Mouse (Mus musculus) cerebellum, postnatal 4 days (tissue): ENCODE data around the gene Ggta1.

Experiments used
- DNase-seq, 2 experiments: peaks; one replicate each; pipeline ENCODE4 v3.0.0; 2022; ENCODE audit warnings: low spot score in 2 of 2, mixed read lengths in 1 of 2

Gene Ggta1

DNA sequence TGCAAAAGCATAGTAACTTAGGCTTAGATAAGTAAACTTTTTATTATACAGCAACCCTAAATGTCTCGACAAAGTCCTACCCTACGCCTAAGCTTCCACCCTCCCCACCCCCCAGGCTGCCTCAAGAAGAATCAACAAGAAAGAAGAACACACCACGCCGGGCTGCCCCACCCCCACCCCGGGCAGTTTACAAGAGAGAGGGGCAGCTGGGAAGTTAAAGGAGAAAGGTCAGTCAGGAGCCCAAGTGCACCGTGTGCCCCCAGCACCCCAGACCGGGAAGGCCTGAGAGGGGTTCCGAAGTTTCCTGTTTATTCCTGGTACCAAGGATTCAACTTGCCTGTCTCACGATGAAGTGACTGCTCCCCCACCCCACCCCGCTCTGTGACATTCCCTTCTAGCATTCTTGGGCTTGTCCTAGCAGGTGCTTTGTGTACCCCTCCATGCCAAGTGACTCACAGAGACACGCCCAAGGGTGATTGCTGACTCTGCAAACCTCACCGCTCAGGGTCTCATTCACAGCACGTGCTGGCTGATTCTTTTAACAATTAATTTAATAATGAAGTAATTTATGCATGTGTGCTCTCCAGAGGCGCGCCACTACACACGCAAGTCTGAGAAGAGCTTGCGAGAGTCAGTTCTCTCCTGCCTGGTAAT, 27.6 kb upstream of the Ggta1 start:
- DNase-seq = no peak

DNA sequence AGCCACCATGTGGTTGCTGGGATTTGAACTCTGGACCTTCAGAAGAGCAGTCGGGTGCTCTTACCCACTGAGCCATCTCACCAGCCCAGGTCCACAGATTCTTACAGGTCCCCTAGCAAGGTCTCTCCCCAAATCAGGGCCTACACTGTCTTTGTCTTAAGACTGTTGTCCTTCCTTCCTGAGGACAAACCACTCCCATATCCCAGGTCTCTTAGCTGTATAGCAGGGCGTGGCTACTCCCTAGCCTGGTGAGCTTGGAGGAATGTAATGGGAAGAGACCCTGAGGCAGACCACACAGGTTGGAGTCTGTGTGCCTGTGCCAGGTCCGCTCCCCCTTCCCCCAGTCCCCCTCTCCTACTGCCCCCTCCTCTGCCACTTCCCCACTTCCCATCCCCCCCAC, 24.7 kb upstream of the Ggta1 start:
- DNase-seq = no peak

DNA sequence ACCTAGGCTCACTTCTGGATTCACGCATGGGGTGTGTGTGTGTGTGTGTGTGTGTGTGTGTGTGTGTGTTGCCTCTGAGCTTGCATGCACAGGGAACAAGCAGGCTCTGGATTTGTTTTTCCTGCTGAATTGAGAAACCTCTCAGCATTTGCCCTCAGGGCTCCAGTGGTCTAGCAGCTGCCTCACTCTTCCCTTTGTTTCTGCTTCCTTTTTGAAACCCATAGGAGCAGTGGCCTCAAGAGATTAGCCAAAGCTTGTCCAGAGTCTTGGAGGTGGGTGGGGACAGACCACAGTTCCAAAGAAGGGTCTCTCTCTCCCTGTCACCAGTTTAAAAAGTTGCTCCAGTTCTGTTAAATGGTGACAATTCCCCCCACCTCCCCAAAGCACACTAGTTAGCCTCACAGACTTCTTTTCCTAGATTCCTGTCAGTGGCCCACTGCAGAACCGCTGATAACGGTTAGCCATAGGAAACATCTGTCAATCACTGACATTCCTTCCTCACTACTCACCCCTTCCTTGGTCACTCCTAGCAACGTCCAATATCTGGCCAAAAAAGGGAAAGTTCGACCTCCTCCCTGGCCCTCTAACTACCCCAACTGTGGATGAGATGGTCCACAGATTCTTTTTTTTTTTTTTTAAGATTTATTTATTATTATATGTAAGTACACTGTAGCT, 24.1 kb upstream of the Ggta1 start:
- DNase-seq = no peak

DNA sequence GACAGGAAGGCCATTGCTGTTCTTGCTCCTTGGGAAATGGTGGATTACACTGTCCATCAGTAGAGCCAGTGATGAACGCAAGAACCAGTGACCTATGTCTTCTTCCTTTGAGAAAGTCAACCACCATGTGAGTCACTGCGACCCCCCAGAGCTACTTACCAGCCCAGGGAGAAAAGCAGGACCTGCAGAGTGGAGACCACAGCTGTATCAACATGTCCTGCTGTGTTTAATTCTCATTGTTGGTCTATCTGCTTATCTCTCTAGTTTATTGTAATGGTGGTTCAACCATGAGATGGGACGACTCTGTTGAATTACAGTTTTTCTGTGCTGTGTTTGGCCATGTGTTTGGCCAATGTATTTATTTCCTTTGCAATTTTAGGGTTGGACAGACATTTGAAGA, 21.1 kb upstream of the Ggta1 start:
- no peak for DNase-seq

DNA sequence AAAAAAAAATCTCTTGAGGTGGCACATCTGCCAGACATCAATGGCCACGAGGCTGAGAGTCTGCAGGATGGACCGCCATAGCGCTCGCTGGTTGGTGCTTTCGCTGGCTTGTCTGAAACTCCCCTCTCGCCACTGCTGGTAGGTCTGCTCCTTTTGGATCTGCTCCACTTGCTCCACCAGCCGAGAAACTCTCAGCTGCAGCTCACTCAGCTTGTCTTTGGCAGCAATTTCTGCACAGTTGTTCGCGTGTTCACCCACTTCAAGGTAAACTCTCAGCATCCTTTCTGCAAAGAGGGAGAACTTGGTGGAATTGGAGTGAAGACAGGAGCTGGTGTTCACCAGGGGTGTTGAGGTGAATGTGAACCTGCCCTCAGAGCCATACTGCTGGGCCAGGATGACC, 20.4 kb upstream of the Ggta1 start:
- no peak for DNase-seq

DNA sequence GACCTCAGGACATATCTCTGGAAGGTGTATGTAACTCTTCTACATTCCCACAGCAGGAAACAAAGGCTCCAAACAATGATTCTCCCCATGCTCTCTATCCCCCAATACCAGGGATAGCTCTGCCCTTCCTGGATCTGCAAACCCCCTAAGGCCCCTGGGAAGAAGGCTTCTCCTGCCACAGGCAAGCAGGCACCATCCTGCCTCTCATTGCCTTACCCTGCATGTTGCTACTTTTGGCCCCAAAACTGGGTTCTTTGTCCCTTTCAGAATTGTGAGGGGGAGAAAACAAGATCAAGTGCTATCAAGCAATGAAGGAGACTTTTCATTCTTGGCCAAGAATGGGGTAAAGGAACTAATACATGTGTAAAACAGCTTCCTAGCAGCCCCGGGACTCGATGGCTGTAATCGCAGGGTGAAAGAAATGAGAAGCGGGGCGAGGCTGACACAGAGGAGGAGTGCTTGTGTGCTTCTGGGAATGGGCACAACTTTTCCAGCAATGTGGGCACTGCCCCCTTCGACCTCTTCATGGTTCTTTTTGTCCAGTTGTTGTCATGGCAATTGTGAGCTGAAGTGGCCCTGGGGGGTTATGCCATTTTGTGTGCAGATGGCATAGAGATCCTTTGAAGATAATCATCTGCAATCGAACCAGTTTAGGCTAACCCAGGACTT, 18.4 kb upstream of the Ggta1 start:
- no peak for DNase-seq

DNA sequence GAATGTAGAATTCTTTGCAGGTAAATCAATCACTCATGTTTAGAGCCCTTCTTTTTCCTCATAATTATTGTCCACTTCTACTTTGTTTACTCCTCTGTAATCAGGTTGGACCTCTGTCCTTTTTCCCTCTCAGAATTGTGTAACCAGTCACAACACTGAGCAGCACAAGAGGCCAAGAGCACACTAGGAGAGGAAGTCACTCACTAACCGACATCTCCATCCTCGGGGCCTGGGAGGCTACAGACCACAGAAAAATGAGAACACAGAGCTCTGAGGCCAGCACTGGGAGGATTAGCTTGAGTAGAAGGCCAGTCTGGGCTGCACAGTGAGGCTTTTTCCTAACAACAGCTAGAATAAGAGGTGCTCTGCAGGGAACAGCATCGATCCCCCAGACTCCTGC, 17.0 kb upstream of the Ggta1 start:
- DNase-seq = no peak

DNA sequence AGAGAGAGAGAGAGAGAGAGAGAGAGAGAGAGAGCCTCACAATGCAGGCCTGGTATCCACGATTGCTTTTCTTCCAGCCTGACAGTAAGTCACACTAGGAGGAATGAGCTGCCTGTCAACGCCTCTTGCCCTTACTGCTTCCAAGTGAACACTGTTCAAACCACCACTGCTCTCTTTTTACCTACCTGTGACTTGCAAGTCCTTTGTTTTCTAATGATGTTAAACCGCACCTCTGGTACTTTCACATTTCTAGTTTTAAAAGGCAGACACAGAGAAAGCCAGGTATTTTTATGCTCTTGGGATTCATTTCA, 15.7 kb upstream of the Ggta1 start:
- no peak for DNase-seq

DNA sequence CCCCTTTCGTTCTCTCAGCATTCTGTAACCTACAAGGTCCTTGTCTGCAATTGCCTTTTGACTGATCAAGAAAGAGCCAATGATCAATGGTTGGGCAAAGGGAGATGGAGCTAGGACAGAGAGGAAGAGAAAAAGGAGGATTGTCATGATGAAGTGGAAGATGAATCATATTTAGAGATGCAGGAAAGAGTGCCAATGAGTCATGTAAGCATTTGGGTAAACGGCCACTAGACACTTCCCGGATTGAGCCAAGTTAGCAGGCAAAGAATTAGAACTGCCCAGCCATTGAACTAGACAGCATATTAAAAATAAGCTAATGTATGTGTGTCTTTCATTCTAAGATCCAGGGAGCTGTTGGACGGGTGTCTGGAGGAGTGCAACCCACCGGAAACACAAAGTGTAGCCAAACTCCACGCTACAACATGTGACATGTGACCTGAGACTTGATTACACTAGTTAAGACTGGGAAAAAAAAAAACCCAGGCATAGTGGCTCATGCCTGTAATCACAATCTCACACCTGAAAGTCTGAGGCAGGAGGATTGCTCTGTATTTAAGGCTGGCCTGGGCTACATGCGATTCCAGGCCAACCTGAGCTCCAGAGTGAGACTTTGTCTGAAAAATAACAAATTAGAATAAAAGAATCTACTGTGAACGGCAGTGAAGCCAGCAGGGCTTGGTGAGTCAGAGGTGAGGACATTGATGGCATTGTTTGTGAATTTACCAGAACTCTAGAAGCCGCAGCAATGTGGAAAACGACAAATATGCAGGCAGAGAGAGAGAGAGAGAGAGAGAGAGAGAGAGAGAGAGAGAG, 15.2 kb upstream of the Ggta1 start:
- DNase-seq = no peak

DNA sequence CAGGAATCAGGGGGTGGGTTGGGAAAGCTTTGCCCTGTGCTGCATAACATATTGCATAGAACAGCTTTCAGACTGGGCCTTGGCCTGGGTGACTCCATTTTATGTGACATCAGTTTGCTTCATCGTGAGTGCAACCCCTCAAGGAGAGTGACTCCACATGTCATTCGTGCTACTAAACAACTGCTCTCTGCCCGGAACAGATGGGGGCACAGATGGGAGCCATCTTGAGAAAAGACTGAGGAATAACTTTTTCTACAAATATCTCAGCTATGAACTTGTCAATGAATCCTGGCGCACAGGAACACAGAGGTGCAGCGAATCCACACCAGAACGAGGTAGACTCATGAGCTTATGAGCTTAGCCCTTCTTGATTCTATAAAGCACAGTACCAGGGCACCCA, 14.3 kb upstream of the Ggta1 start:
- DNase-seq = no peak

DNA sequence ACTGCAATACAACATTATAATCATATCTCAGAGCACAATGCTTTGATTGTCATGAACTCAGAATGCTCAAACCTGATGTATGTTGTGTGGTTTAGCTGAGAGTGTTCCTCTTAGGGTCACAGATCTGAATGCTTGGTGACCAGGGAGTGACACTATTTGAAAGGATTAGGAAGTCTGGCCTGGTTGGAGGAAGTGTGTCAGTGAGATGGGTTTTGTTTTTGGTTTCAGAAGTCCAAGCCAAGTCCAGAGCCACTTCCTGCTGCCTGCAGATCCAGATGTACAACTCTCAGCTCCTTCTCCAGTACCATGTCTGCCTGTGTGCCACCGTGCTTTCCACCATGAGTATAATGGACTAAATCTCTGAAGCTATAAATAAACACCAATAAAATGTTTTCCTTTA, 11.9 kb upstream of the Ggta1 start:
- no peak for DNase-seq

DNA sequence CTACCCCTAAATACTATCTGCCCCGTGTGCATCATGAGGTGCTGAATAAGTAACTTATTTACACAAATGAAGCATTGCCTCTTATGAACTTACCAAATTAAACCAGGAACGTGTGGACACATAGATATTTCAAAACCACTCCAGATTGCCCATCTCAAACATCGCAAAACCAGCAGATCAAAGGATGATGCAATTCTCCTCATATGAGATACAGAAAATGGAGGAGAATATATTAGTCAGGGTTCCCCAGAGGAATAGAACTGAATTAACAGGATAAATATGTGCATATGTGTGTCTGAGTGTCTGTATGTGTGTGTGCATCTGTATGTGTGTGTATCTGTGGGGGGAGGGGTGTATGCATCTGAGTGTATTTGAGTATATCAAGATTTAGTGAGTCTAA, 6.2 kb upstream of the Ggta1 start:
- DNase-seq = no peak

DNA sequence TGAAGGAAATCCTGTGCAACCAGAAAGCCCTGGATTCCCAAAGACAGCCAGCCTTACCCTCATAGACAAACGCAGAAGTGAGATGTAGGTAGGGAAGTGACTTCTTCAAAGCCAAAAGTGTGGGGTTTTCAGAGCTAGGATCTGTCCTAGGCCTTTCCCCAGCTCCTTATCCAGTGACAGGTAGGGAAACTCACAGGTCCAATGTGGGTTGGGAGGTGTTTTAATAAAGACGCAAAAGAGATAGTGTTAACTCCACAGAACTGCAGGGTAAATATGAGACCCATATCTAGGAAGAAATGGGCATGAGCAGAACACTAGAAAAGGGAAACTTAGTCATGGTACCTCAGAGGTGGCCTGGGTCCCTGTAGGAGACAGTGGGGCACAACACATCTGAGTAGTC, 5.2 kb upstream of the Ggta1 start:
- no peak for DNase-seq

DNA sequence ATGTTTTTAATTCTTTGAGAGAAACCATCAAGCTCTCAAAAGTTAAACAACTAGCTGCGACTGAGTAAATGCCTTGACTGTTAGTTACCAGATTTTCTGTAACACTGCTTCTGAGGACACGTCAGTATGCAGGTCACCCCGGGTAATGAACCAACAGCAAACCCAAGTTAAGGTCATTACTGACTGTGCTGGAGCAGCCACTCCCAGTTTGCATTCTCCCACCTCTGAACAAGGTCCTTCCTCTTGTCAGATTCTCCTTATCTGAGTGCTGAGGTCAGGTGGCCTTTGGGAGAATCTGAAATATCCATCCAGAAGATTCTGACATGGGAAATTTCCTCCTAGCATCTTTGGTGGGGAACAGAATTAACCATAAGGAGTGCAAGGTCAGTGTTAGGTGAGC, 4.8 kb upstream of the Ggta1 start:
- DNase-seq = no peak

DNA sequence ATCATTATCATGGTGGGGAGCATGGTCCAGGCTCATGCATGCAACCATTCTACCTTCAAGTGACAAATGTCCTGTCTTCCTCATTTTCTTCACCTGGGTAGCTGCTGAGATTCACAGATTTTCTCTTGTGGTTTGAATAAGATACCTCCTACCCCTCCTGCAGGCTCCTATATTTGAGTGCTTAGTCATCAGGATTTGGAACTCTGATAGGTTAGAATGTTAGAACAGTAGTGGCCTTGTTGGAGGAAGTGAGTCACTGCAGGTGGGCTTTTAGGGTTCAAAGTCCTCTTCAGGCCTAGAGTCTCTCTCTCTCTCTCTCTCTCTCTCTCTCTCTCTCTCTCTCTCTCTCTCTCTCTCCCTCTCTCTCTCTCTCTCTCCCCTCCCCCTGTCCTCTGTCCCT, 2.6 kb upstream of the Ggta1 start:
- DNase-seq = no peak

DNA sequence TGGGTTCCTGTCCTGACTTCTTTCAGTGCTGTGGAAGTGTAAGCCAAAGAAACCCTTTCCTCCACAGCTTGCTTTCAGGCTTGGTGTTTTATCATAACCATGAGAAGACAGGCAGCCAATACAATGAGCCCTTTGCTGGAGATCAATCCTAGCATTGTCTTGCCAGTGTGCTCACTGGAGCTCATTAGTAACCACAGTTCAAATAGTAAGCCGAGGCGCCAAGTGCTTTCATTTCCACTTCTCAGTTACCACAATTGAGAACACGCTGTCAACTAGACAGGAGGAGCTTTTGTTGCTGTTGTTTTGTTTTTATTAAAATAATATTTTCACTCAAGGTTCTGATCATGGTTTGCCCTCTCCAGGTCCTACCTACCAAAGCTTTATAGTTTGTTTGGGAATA, 1.5 kb upstream of the Ggta1 start:
- no peak for DNase-seq

DNA sequence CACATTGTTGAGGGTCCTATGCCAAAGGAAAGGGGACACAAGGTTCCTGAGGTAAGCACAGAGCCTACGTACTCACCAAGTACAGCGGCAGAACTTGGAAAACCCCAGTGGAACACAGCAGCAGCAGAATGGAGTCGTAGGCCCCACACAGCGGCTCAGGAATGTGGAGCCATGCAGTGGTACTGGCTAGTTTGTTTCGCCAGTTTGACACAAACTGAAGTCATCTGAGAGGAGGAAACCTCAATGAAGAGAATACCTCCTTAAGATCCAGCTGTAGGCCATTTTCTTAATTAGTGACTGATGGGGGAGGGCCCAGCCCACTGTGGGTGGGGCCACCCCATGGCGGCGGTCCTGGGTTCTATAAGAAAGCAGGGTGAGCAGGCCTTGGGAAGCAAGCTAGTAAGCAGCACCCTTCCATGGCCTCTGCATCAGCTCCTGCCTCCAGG, 1.1 kb upstream of the Ggta1 start:
- no peak for DNase-seq

DNA sequence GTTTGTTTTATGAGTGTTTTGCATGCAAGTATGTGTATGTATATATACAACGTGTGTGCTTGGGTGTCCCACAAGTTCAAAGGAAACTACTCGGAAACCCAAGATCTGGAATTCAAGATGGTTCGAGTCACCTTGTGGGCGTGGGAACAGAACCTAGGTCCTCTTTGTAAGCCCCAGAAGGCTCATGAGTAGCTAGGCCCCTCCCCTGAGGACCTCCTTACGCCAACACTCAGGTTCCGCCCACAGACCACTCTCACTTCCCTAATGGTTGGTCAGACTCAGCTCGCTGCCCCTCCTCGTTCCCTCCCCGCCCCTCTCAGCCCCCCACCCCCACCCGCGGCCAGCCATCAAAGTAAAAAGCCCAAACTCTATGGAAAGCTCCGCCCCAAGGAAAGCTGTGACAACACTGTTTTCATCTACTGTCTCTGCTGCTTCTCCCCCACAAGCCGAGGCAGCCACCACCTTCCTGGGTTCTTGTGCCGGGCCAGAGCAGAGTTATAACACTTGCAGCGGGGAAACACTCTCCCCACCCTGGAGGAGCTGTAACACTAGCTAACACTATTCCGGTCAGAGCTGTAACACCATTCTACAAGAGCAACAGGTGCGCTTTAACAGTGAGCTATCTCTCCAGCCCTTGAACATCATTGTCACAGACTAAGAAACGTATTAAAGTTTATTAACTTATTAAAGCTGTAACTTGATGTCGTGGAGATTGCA, 499 bp upstream of the Ggta1 start:
- no peak for DNase-seq

DNA sequence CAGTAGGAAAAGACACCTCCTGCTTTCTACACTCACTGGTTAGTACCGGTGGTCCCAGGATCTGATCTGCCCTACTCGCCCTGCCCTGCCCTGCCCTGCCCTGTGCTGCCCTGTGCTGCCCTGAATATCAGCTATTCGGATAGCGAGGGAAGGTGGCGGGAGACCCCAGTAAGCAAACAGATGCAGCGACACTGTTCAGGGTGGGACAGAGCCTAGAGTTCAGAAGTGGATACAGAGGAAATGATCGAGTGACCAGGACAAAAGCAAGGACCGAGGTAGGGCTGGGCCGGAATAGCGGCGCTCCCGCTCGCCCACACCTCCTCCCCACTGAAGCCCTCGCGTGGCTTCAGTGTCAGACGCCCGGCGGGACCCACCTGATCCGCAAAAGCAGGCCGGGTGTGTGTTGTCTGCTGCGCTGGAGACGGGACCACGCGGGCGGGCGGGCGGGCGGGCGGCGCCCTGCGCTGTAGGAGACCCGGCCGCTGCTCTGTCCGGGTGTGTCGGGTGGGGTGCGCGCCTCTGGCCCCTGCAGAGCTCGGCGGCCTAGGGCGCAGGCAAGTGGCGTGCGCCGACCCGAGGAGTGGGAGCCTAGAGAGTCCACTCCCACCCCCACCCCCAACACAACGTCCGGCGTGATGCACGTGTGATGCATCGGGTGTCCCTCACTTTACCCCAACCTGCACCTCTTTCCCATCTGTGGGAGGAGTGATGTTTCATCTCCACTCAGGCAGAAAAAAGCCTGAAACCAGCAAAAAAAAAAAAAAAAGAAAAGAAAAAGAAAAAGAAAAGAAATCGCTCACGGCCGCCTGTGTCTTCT, 852 bp downstream of the Ggta1 start:
- DNase-seq = no peak

DNA sequence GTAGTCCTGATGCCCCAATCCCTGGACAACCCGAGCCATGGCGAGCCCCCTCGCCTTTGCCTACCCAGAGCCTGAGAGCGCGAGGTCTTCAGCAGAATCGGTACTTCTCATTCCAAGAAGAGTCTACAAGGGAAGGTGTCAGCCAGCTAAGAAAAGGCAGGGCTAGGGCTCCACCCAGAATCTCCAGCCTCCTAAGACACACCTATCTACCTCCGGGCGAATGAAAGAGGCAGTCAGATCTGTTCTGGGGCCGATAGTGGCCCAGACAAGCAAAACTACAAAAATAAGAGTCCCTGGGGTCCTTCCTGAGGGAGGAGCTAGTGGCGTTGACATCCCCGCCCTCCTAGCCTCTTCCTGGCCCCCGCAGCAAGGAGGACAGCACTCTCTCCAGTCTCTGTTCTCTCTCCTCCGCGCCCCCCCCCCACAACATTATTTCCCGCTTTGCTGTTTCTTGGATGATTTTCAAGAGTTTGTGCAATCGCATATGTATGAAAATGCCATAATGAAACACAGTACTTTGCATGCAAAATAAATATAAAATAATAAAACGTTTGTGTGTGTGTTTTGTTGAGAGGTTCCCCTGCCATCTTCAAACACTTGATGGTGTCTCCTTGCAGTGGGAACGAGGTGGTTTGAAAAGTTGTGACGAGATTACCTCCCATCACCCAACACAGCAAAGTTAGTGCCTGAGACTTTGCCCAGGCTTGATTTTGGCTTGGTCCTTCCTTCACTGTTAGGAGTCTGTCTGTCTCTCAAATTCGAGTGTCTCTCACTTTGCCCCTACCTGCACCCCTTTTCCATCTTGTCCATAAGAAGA, 1.7 kb downstream of the Ggta1 start:
- DNase-seq = no peak
